Mouse (Mus musculus) lung, adult 2 months (tissue): ENCODE data around the gene Srxn1. TPM values are rescaled to one million over a fixed set of nuclear protein-coding genes. Genes with fewer than 3 reads are reported as not detected.
"Not testable (repeated sequence)": the region's sequence is repeated elsewhere in the genome, so short reads cannot be mapped to it uniquely, and the experiment has no call there.

Experiments
- DNase-seq: peaks from one replicate; pipeline ENCODE4 v3.0.0; 2022
- H3K4me1 ChIP-seq: fragments of 200-500 bp; 2 replicates; pipeline ENCODE4 v1.6.1; 2011; ENCODE audit warnings: low read length; ENCODE audit not compliant: control insufficient read depth, insufficient read depth
- H3K4me3 ChIP-seq: fragments of 200-500 bp; replicated peaks from 2 replicates; pipeline ENCODE3; 2011; ENCODE audit warnings: low read depth, mild to moderate bottlenecking, control low read depth, low read length; ENCODE audit errors: extremely low read depth
- CTCF ChIP-seq: fragments of 200-500 bp; IDR thresholded peaks from 2 replicates; pipeline ENCODE4 v1.5.1; 2011; ENCODE audit warnings: mild to moderate bottlenecking, low read length, control low read depth; ENCODE audit not compliant: insufficient read depth
- POLR2A ChIP-seq: fragments of 200-500 bp; IDR thresholded peaks from 2 replicates; pipeline ENCODE4 v1.6.1; 2011; ENCODE audit warnings: low read depth, mild to moderate bottlenecking, control low read depth, low read length, borderline replicate concordance; ENCODE audit errors: extremely low read depth
- WGBS: fragments of 180-500 bp; shearing (Covaris S2); methylation state at CpG from one replicate; pipeline ENCODE4 v1.1.7; 2018; 5-methylcytosine and 5-hydroxymethylcytosine counted together
- polyA plus RNA-seq: library from polyadenylated mRNA; depleted of rRNA; stranded (reverse); fragments of >200 nt; gene quantifications from 2 replicates; pipeline ENCODE4 v1.2.3, GENCODE M21; 2012; rRNA removed

The Srxn1 gene
- 47.3 and 54.8 TPM in 2 replicates for polyA plus RNA-seq

- H3K4me3 ChIP-seq = peak within 1 kb of the TSS; percentile 76
- WGBS = 1% methylated on average over 84 of the region's 84 CpGs
- TF ChIP-seq CTCF (no peak), POLR2A (peak; percentile 53; the same call in 1 of the 2 replicates)
- DNase-seq = peak; percentile 87
- peaks cover 6% of the 10 kb centered on the region; the same call in 1 of the 2 replicates for H3K4me1 ChIP-seq
Observed at GRCm38 (mm10) chr2:152105318-152106224, at the start of gene Srxn1. TSS of gene Srxn1 (plus strand) at chr2:152105516.

DNA sequence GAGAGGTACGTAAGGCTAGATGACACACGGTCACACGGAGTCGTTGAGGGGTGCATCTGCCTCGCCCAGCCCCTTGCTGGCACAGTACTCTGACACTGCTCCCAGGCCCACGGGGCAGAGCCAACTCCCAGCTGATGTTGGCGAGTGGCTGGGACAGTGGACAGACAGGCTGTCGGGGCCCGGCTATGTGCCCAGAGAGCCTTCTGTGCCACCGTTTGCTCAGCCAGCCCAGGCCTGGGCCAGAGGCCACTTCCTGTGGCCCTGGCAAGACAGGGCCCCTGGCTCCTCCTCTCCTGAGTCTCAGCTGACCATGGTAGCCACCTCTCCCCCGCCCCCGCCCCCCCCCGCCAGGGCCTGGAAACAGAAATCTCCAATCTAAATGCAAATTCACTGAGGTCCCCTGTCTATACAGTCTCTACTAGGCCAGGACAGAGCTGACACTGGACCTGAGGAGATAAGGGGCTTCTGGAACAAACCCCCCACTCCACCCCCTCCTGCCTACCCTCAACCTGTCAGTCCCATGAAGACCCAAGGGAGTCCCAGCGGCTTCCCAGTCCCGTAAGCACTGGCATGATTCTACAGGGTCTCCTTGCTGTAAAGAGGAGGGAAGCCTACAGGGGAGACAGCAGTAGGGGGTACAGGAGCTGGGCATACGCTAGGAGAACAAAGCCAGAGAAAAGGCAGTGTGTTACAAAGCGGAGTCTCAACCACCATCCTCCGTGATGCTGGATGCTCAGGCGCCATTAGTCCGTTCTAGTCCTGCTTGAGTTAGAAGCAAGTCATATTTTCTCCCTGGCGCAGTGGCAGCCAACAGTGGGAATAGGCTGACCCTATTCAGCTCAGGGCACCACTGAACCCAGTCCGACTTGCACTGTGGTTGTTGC, 48.7 kb upstream of the Srxn1 start:
- no peak for DNase-seq
- Histone ChIP-seq H3K4me3 (no peak overlapping the region), H3K4me1 (no peaks in the 10 kb centered on the region)
- TF ChIP-seq CTCF (no peak), POLR2A (no peak)
- WGBS = 60% methylated on average over 22 of the region's 22 CpGs

DNA sequence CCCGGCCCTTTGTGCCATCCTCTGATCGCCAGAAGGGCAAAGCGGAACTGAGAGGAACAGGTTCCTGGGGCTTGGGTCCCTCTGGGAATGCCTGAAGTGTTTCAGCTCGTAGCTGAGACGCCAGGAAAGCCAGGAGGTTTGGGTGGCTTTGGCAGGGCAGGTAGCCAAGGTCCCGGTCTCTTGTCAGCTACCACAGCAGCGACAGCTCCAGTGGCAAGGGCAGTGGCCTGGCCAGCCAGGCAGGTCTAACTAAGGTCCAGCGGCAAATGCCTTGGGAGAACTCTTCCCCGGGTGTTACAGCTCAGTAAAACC, 48.1 kb upstream of the Srxn1 start:
- no peak for DNase-seq
- no peak for TF ChIP-seq POLR2A
- TF ChIP-seq CTCF = no peak
- WGBS = 65% methylated on average over 9 of the region's 9 CpGs
- Histone ChIP-seq H3K4me1 (no peaks in the 10 kb centered on the region), H3K4me3 (no peak overlapping the region)

DNA sequence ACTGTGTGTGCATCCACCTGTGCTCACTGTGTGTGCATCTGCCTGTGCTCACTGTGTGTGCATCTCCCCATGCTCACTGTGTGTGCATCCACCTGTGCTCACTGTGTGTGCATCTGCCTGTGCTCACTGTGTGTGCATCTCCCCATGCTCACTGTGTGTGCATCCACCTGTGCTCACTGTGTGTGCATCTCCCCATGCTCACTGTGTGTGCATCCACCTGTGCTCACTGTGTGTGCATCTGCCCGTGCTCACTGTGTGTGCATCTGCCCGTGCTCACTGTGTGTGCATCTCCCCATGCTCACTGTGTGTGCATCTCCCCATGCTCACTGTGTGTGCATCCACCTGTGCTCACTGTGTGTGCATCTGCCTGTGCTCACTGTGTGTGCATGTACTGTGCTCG, 42.5 kb upstream of the Srxn1 start:
- WGBS = 77% methylated on average over 3 of the region's 3 CpGs
- not testable (repeated sequence) for DNase-seq, H3K4me3 ChIP-seq, H3K4me1 ChIP-seq

GRCm38 (mm10) chr2:152068660-152069433, 36.5 kb upstream of the Srxn1 start:
- 53% methylated on average over 11 of the region's 11 CpGs for WGBS
- DNase-seq = no peak
- Histone ChIP-seq H3K4me3 (no peak overlapping the region), H3K4me1 (no peaks in the 10 kb centered on the region)
- TF ChIP-seq POLR2A (no peak), CTCF (no peak)

GRCm38 (mm10) chr2:152069434-152069786, 35.9 kb upstream of the Srxn1 start:
- TF ChIP-seq CTCF (no peak), POLR2A (no peak)
- WGBS = 66% methylated on average over 9 of the region's 9 CpGs
- Histone ChIP-seq H3K4me1 (no peaks in the 10 kb centered on the region), H3K4me3 (no peak overlapping the region)
- DNase-seq = no peak

DNA sequence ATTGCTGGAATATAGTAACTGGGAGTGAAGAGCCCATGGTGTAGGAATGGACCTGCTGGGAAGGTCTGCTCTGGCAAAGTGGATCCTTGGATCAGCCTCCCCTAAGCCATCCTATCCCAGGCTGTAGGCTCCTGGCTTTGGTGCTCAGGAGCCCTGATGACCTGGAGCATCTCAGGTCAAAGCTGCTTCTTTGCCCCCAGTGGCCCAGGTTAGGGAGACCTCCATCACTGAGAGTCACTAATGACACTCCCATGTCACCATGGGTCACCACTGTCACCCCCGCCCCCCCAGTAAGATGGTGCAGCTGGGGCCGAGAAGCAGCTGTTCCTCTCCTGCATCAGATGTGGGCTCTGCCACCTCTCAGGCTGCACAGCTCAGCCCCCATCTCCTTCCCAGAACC, 35.4 kb upstream of the Srxn1 start:
- TF ChIP-seq POLR2A = no peak
- TF ChIP-seq CTCF = no peak
- no peaks in the 10 kb centered on the region for H3K4me1 ChIP-seq
- DNase-seq = no peak
- H3K4me3 ChIP-seq = no peak overlapping the region
- 72% methylated on average over 2 of the region's 2 CpGs for WGBS

- 68% methylated on average over 2 of the region's 2 CpGs for WGBS
- H3K4me3 ChIP-seq = no peak overlapping the region
Observed at GRCm38 (mm10) chr2:152074521-152074920, 30.8 kb upstream of the Srxn1 start.

GRCm38 (mm10) chr2:152075294-152075889, 29.9 kb upstream of the Srxn1 start:
- 33% methylated on average over 9 of the region's 9 CpGs for WGBS
- Histone ChIP-seq H3K4me1 (no peaks in the 10 kb centered on the region), H3K4me3 (no peak overlapping the region)
- no peak for DNase-seq
- no peak for TF ChIP-seq CTCF
- no peak for TF ChIP-seq POLR2A

More at GRCm38 (mm10) chr2:152074521-152074920, 30.8 kb upstream of the Srxn1 start:
- no peaks in the 10 kb centered on the region for H3K4me1 ChIP-seq
- no peak for DNase-seq
- TF ChIP-seq CTCF (no peak), POLR2A (no peak)
